Mouse (Mus musculus) thymus, postnatal 10 days (tissue): Measurements from ENCODE around the gene Vmn1r70.

Source experiments
- DNase-seq, 2 experiments: peaks; one replicate each; pipeline ENCODE4 v3.0.0; 2021; ENCODE audit warnings: low spot score in 2 of 2

The Vmn1r70 gene

DNA sequence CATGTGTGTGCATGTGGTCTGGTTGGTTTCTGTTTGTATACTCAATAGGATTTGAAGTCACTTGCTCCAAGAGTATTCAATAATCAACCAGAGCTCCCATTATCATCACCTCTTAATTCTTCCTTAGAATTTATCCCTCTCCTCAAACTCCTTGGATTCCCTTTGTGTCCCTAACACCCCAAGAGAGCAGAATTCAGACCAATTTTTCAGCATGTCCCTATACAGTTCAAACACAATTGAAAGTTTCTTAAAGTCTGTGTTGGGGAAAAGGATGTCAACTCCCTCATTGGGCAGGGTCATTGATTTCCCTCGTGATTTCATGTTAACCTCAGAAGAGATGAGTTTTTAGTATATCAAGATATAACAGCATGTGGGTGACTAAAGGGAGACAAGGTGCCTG lies at the start of gene Vmn1r70:
Vmn1r70 (plus strand) TSS at position 301 of the 400 bp plus-strand sequence.
- DNase-seq, result no peak

DNA sequence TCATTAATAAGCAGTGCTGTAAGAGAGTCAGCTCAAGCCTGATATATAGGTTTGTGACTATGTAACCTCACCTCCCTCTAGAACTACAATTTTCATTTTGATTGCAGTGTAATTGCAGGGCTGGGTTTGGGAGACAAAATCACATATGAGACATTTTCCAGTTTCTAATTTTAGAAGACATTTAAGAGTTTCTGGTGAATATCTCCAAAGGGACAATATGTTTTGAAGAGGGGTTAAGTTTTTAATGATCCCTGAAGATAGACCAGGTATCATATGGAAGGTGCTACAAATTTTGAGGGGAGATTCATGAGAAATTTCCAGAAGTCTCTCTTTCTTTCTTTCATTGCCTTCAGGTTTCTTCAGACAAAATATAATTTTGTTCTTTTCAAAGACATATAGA lies 17.8 kb upstream of the Vmn1r70 start, which contains the start of gene Vmn1r69:
Vmn1r69 (minus strand) TSS at position 101 of the 400 bp plus-strand sequence.
- no peak for DNase-seq
